Mouse (Mus musculus) MEL (cell line): ENCODE measurements at regions not wholly inside any gene's neighbourhood (a gene's known extent, or its start where the extent isn't known, plus 50 kb on each side); places are given as distances from the start of the nearest gene placed in this dataset.

Source experiments
- DNase-seq: peaks from one replicate; pipeline ENCODE4 v3.0.0; 2011; ENCODE audit warnings: low read depth, low spot score
- H3K27ac ChIP-seq: 2 replicates; pipeline ENCODE4 v1.5.1; 2012; ENCODE audit warnings: low read depth, mild to moderate bottlenecking, control low read depth, low read length, moderate library complexity; ENCODE audit not compliant: control insufficient read depth
- H3K27me3 ChIP-seq, 2 experiments: fragments of 150-350 bp in 1 of 2; sonication (generic) in 1 of 2; 2 replicates each; pipeline ENCODE4 v1.6.1; 2012; ENCODE audit warnings: low read length in 2 of 2, mild to moderate bottlenecking in 2 of 2, improper control_type of control experiment in 1 of 2, moderate library complexity in 1 of 2; ENCODE audit not compliant: insufficient read depth in 2 of 2, control insufficient read depth in 1 of 2
- H3K36me3 ChIP-seq, 2 experiments: 2 replicates each; pipeline ENCODE4 v1.6.1; 2012 to 2014; ENCODE audit warnings: low read length in 2 of 2, improper control_type of control experiment in 1 of 2, inconsistent platforms in 1 of 2, mild to moderate bottlenecking in 1 of 2; ENCODE audit not compliant: insufficient read depth in 2 of 2, control insufficient read depth in 1 of 2
- H3K4me1 ChIP-seq, 2 experiments: fragments of 150-350 bp in 1 of 2; sonication (generic) in 1 of 2; 2 replicates each; pipeline ENCODE4 v1.6.1; 2012; ENCODE audit warnings: low read length in 2 of 2, improper control_type of control experiment in 1 of 2, mild to moderate bottlenecking in 1 of 2; ENCODE audit not compliant: insufficient read depth in 2 of 2, control insufficient read depth in 1 of 2
- H3K4me3 ChIP-seq, 2 experiments: fragments of 150-350 bp in 1 of 2; sonication (generic) in 1 of 2; 2 replicates each; pipeline ENCODE4 v1.5.1; 2012; ENCODE audit warnings: low read depth in 2 of 2, low read length in 2 of 2, mild to moderate bottlenecking in 2 of 2, moderate library complexity in 2 of 2, control low read depth in 1 of 2, improper control_type of control experiment in 1 of 2; ENCODE audit not compliant: control insufficient read depth in 1 of 2, insufficient read depth in 1 of 2
- H3K79me2 ChIP-seq: 2 replicates; pipeline ENCODE4 v1.6.1; 2012; ENCODE audit warnings: mild to moderate bottlenecking, low read length, moderate library complexity; ENCODE audit not compliant: control insufficient read depth, poor library complexity, insufficient read depth
- H3K9ac ChIP-seq: 2 replicates; pipeline ENCODE4 v1.6.1; 2012; ENCODE audit warnings: low read depth, mild to moderate bottlenecking, control low read depth, low read length, moderate library complexity; ENCODE audit not compliant: control insufficient read depth, poor library complexity, severe bottlenecking
- H3K9me3 ChIP-seq: fragments of 150-350 bp; sonication (generic); replicated peaks from 2 replicates; pipeline ENCODE4 v1.6.1; 2012; ENCODE audit warnings: mild to moderate bottlenecking, low read length, improper control_type of control experiment, moderate library complexity; ENCODE audit not compliant: insufficient read depth
- BHLHE40 ChIP-seq: IDR thresholded peaks from 2 replicates; pipeline ENCODE4 v1.6.1; 2012; ENCODE audit warnings: low read depth, mild to moderate bottlenecking, inconsistent platforms, low read length, improper control_type of control experiment, borderline replicate concordance
- CHD2 ChIP-seq: IDR thresholded peaks from 2 replicates; pipeline ENCODE4 v1.6.1; 2011; ENCODE audit warnings: low read length, improper control_type of control experiment
- CTCF ChIP-seq, 3 experiments: IDR thresholded peaks in 2 of 3; conservative IDR thresholded peaks in 1 of 3; 2 replicates each; pipeline ENCODE4 v1.5.1; 2011 to 2012; ENCODE audit warnings: low read length in 3 of 3, low read depth in 2 of 3, mild to moderate bottlenecking in 2 of 3, improper control_type of control experiment in 1 of 3, inconsistent platforms in 1 of 3, mixed read lengths in 1 of 3, moderate library complexity in 1 of 3; ENCODE audit not compliant: control insufficient read depth in 1 of 3, insufficient read depth in 1 of 3, poor library complexity in 1 of 3, severe bottlenecking in 1 of 3
- ELF1 ChIP-seq: IDR thresholded peaks from 2 replicates; pipeline ENCODE4 v1.6.1; 2014; ENCODE audit warnings: low read depth, mild to moderate bottlenecking, inconsistent platforms, low read length, improper control_type of control experiment, moderate library complexity
- EP300 ChIP-seq, 2 experiments: IDR thresholded peaks; 2 replicates each; pipeline ENCODE4 v1.6.1; 2011; ENCODE audit warnings: improper control_type of control experiment in 2 of 2, low read length in 2 of 2, low read depth in 1 of 2, mild to moderate bottlenecking in 1 of 2
- GABPA ChIP-seq: IDR thresholded peaks from 2 replicates; pipeline ENCODE4 v1.6.1; 2012; ENCODE audit warnings: low read depth, mild to moderate bottlenecking, inconsistent platforms, low read length, improper control_type of control experiment, moderate library complexity
- GATA1 ChIP-seq: IDR thresholded peaks from 2 replicates; pipeline ENCODE4 v1.6.1; 2011; ENCODE audit warnings: low read depth, low read length, improper control_type of control experiment
- HCFC1 ChIP-seq: IDR thresholded peaks from 2 replicates; pipeline ENCODE4 v1.6.1; 2012; ENCODE audit warnings: low read depth, mild to moderate bottlenecking, inconsistent platforms, low read length, improper control_type of control experiment, moderate library complexity
- JUND ChIP-seq: IDR thresholded peaks from 2 replicates; pipeline ENCODE4 v1.6.1; 2011; ENCODE audit warnings: low read depth, mild to moderate bottlenecking, improper control_type of control experiment, low read length
- KAT2A ChIP-seq: conservative IDR thresholded peaks from 2 replicates; pipeline ENCODE4 v1.6.1; 2012; ENCODE audit warnings: low read depth, low read length, improper control_type of control experiment, inconsistent platforms
- MAFK ChIP-seq: IDR thresholded peaks from 2 replicates; pipeline ENCODE4 v1.6.1; 2011; ENCODE audit warnings: low read depth, mild to moderate bottlenecking, low read length, improper control_type of control experiment, borderline replicate concordance
- MAZ ChIP-seq: IDR thresholded peaks from 2 replicates; pipeline ENCODE4 v1.6.1; 2012; ENCODE audit warnings: low read depth, mild to moderate bottlenecking, inconsistent platforms, low read length, improper control_type of control experiment
- MXI1 ChIP-seq: IDR thresholded peaks from 2 replicates; pipeline ENCODE4 v1.6.1; 2011; ENCODE audit warnings: mild to moderate bottlenecking, low read depth, low read length, improper control_type of control experiment
- MYC ChIP-seq: IDR thresholded peaks from 2 replicates; pipeline ENCODE4 v1.6.1; 2011; ENCODE audit warnings: low read depth, mild to moderate bottlenecking, low read length, improper control_type of control experiment, moderate library complexity
- NELFE ChIP-seq: IDR thresholded peaks from 2 replicates; pipeline ENCODE4 v1.6.1; 2011; ENCODE audit warnings: low read depth, low read length, improper control_type of control experiment
- NRF1 ChIP-seq: IDR thresholded peaks from 2 replicates; pipeline ENCODE4 v1.6.1; 2014; ENCODE audit warnings: low read depth, mild to moderate bottlenecking, inconsistent platforms, low read length, improper control_type of control experiment, moderate library complexity; ENCODE audit not compliant: poor library complexity, insufficient read depth, severe bottlenecking
- POLR2AphosphoS2 ChIP-seq: IDR thresholded peaks from 2 replicates; pipeline ENCODE4 v1.6.1; 2011; ENCODE audit warnings: low read length, improper control_type of control experiment
- POLR2AphosphoS5 ChIP-seq: IDR thresholded peaks from 2 replicates; pipeline ENCODE4 v1.6.1; 2012; ENCODE audit warnings: low read depth, borderline replicate concordance, mild to moderate bottlenecking, inconsistent platforms, low read length, moderate library complexity, mixed read lengths
- RAD21 ChIP-seq: IDR thresholded peaks from 2 replicates; pipeline ENCODE4 v1.6.1; 2011; ENCODE audit warnings: mild to moderate bottlenecking, low read depth, low read length, improper control_type of control experiment
- RCOR1 ChIP-seq: IDR thresholded peaks from 2 replicates; pipeline ENCODE4 v1.6.1; 2012; ENCODE audit warnings: low read depth, mild to moderate bottlenecking, inconsistent platforms, low read length, improper control_type of control experiment
- TAL1 ChIP-seq: IDR thresholded peaks from 2 replicates; pipeline ENCODE4 v1.6.1; 2012; ENCODE audit warnings: mild to moderate bottlenecking, inconsistent platforms, low read length, moderate library complexity, mixed read lengths
- TBP ChIP-seq: IDR thresholded peaks from 2 replicates; pipeline ENCODE4 v1.8.0; 2011; ENCODE audit warnings: low read depth, low read length, improper control_type of control experiment
- USF1 ChIP-seq: IDR thresholded peaks from 2 replicates; pipeline ENCODE4 v1.6.1; 2014; ENCODE audit warnings: low read depth, mild to moderate bottlenecking, inconsistent platforms, low read length, improper control_type of control experiment, moderate library complexity
- ZC3H11A ChIP-seq: IDR thresholded peaks from 2 replicates; pipeline ENCODE4 v1.6.1; 2012; ENCODE audit warnings: low read depth, mild to moderate bottlenecking, inconsistent platforms, low read length, improper control_type of control experiment
- ZKSCAN1 ChIP-seq: IDR thresholded peaks from 2 replicates; pipeline ENCODE4 v1.6.1; 2012; ENCODE audit warnings: low read depth, mild to moderate bottlenecking, inconsistent platforms, low read length, improper control_type of control experiment, moderate library complexity
- ZMIZ1 ChIP-seq: IDR thresholded peaks from 2 replicates; pipeline ENCODE4 v1.6.1; 2012; ENCODE audit warnings: low read depth, mild to moderate bottlenecking, inconsistent platforms, low read length, improper control_type of control experiment, moderate library complexity

DNA sequence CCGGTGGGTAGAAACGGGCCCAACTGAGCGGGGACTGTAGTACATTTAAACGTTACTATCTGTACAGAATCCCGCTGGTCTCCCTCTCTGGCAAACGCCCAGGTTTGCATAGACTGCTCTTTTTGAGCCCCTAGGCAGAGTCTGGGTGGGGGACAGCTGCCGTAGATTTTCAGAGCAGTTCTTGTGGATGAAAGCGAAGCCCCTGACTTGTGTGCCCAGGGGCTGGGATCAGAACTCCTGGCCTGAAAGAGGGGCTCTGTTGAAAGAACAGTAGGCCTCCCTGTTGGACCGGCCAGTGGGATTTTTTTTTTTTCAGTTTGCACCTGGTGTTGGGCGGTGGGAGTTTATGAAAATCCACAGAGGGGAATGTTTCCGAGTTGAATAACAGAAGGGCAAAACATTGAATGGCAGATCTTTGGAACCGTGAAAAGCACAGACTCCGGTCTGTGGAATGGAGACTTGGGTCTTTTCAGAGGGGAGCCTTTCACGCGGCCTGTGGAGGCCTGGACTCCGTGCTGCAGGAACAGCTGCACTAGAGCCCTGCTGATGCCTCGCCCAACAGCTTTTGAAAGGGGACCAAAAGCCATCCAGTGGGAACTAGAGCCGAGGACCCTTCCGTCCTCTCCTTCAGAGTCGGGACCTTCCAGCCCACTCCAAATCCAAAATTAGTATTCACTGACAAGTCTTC lies 297.3 kb downstream of the Pik3r1 start:
- DNase-seq: no peak
- no peak overlapping the region for H3K4me3 ChIP-seq
- H3K27me3 ChIP-seq: no peaks in the 10 kb centered on the region; a peak in 1 of 4 replicates
- H3K36me3 ChIP-seq: no peaks in the 10 kb centered on the region
- H3K9ac ChIP-seq: no peak overlapping the region
- H3K4me1 ChIP-seq: no peaks in the 10 kb centered on the region
- no peaks in the 10 kb centered on the region for H3K9me3 ChIP-seq
- no peak for TF ChIP-seq NELFE
- no peak for TF ChIP-seq TAL1
- TF ChIP-seq USF1: no peak
- TF ChIP-seq MAFK: no peak
- TF ChIP-seq MXI1: no peak
- TF ChIP-seq BHLHE40: no peak
- no peak for TF ChIP-seq CHD2
- no peak for TF ChIP-seq GABPA
- TF ChIP-seq POLR2AphosphoS2: no peak
- TF ChIP-seq JUND: no peak
- TF ChIP-seq MAZ: no peak
- no peak for TF ChIP-seq MYC
- no peak for TF ChIP-seq ZMIZ1
- TF ChIP-seq ELF1: no peak
- no peaks in the 10 kb centered on the region for H3K79me2 ChIP-seq
- H3K27ac ChIP-seq: no peak overlapping the region

DNA sequence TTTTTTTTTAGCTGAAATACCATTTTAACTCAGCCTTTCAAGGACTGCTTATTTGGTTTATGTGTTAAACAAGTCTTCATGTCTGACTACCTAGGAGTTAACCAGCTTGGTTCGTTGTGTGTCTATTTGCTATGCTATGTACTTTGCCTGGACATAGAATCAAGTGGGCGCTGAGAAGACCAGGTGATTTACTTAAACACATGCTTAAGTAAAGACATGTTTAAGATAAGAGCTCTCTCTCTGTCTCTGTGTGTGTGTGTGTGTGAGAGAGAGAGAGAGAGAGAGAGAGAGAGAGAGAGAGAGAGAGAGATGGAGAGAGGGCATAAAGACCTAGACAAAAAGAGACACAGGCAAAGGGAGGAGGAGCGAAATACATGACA lies 302.3 kb downstream of the Pik3r1 start:
- Histone ChIP-seq H3K9me3 (no peaks in the 10 kb centered on the region), H3K36me3 (no peaks in the 10 kb centered on the region), H3K27ac (no peak overlapping the region), H3K9ac (no peak overlapping the region), H3K4me3 (no peak overlapping the region), H3K79me2 (no peaks in the 10 kb centered on the region), H3K27me3 (peaks cover 0 to 3% of the 10 kb centered on the region in 2 experiments; a peak in 2 of 4 replicates), H3K4me1 (no peaks in the 10 kb centered on the region)
- DNase-seq: no peak
- TF ChIP-seq KAT2A (no peak), POLR2AphosphoS5 (no peak), HCFC1 (no peak), USF1 (no peak), ZKSCAN1 (no peak), RCOR1 (no peak), MXI1 (no peak), EP300 (IDR thresholded peaks at IDR 0.05; ENCODE audit: low read depth in 1 of 2, low read length in 2 of 2) (no peak), CHD2 (no peak), GABPA (no peak), RAD21 (no peak), JUND (no peak), ELF1 (no peak), CTCF (IDR thresholded peaks at IDR 0.05 in 2 of 3, conservative IDR thresholded peaks at IDR 0.05 in 1 of 3; ENCODE audit: control insufficient read depth in 1 of 3, insufficient read depth in 1 of 3, low read depth in 2 of 3, low read length in 3 of 3, poor library complexity in 1 of 3, severe bottlenecking in 1 of 3) (no peak), ZC3H11A (no peak), MAFK (no peak), GATA1 (no peak), TBP (no peak), MAZ (no peak), NRF1 (no peak)
